Mouse (Mus musculus): ENCODE results near the gene Spire2.

DNA sequence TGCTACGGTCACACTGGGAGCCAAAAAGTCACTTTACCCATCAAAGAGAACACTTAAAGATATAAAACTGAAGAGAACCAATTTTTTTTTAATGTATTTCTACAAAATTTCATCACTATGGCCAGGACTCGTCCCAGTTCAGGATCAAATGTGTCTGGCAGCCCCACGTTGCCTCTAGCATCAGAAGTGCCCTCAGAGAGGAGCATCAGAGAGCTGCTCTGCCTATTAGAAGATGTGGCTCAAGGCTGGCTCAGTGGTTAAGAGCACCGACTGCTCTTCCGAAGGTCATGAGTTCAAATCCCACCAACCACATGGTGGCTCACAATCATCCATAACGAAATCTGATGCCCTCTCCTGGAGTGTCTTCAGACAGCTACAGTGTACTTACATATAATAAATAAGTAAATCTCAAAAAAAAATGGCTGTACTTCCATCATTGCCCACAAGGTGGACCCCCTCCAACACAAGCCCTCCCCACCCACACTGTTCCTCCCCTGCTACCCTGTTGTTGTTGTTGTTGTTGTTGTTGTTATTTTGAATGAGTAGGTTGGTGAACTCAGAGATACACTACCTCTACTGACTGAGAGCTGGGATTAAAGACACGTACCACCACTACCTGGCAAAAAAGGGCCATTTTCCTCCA is 12.9 kb upstream of the Spire2 start:
- TF ChIP-seq POLR2A (IDR thresholded peaks at IDR 0.05; ENCODE audit: low read depth, low read length): no peak
- peak; percentile 47; the same call in 1 of the 2 replicates for TF ChIP-seq CTCF (IDR thresholded peaks at IDR 0.05; ENCODE audit: borderline replicate concordance, insufficient read depth, low read length)
